Mouse (Mus musculus) embryo, embryonic 10 days (tissue): Measurements from ENCODE around the gene Chek2.
"Not testable (repeated sequence)": the region's sequence is repeated elsewhere in the genome, so short reads cannot be mapped to it uniquely, and the experiment has no call there.

Experiments used
- DNase-seq: peaks from one replicate; pipeline ENCODE4 v3.0.0-alpha.2; 2015; ENCODE audit warnings: low spot score

Chek2 gene

GRCm38 (mm10) chr5:110839678-110840365 is at the start of gene Chek2, which contains the start of gene Hscb:
Gene Chek2, plus strand, starts transcription at chr5:110839979.
Gene Hscb, minus strand, starts transcription at chr5:110839777.
- peak; percentile 99 for DNase-seq

GRCm38 (mm10) chr5:110794363-110794762 is 45.4 kb upstream of the Chek2 start:
- no peak for DNase-seq

GRCm38 (mm10) chr5:110797696-110798095 is 42.1 kb upstream of the Chek2 start:
- no peak for DNase-seq

- DNase-seq: no peak
Observed at GRCm38 (mm10) chr5:110801036-110801624, 38.6 kb upstream of the Chek2 start.

GRCm38 (mm10) chr5:110802186-110802585 is 37.6 kb upstream of the Chek2 start:
- no peak for DNase-seq

GRCm38 (mm10) chr5:110802809-110803208 is 37.0 kb upstream of the Chek2 start:
- no peak for DNase-seq

GRCm38 (mm10) chr5:110804012-110804743 is 35.6 kb upstream of the Chek2 start:
- DNase-seq: no peak

GRCm38 (mm10) chr5:110806154-110806553 is 33.6 kb upstream of the Chek2 start:
- DNase-seq: no peak

- no peak for DNase-seq
Observed at GRCm38 (mm10) chr5:110806676-110807075, 33.1 kb upstream of the Chek2 start.

GRCm38 (mm10) chr5:110807453-110807852 is 32.3 kb upstream of the Chek2 start:
- no peak for DNase-seq

- DNase-seq: peak; percentile 90
Observed at GRCm38 (mm10) chr5:110808061-110808631, 31.6 kb upstream of the Chek2 start.

GRCm38 (mm10) chr5:110808821-110809666 is 30.7 kb upstream of the Chek2 start:
- peak; percentile 43 for DNase-seq

GRCm38 (mm10) chr5:110809667-110810325 is 30.0 kb upstream of the Chek2 start, which contains the start of gene Ulk1:
Gene Ulk1, minus strand, starts transcription at chr5:110810097.
- DNase-seq: peak; percentile 99

GRCm38 (mm10) chr5:110824421-110824820 is 15.4 kb upstream of the Chek2 start:
- DNase-seq: no peak

- DNase-seq: no peak
Observed at GRCm38 (mm10) chr5:110826781-110827495, 12.8 kb upstream of the Chek2 start.

GRCm38 (mm10) chr5:110827576-110827975 is 12.2 kb upstream of the Chek2 start:
- no peak for DNase-seq

- DNase-seq: no peak
Observed at GRCm38 (mm10) chr5:110831036-110831720, 8.6 kb upstream of the Chek2 start.

GRCm38 (mm10) chr5:110835959-110836358 is 3.8 kb upstream of the Chek2 start:
- peak; percentile 64 for DNase-seq

- not testable (repeated sequence) for DNase-seq
Observed at GRCm38 (mm10) chr5:110838016-110838415, 1.8 kb upstream of the Chek2 start.
